Mouse (Mus musculus) G1E (cell line): ENCODE data around the gene Trim10.

ENCODE experiments used
- CTCF ChIP-seq: IDR thresholded peaks from 2 replicates; pipeline ENCODE4 v1.5.1; 2012; ENCODE audit warnings: low read depth, low read length, inconsistent platforms, mixed read lengths
- GATA1 ChIP-seq: IDR thresholded peaks from 2 replicates; pipeline ENCODE4 v1.6.1; 2012; ENCODE audit warnings: borderline replicate concordance, low read length, inconsistent platforms, mixed read lengths
- GATA2 ChIP-seq: IDR thresholded peaks from 2 replicates; pipeline ENCODE4 v1.6.1; 2012; ENCODE audit warnings: low read depth, low read length, inconsistent platforms, borderline replicate concordance
- POLR2AphosphoS5 ChIP-seq: IDR thresholded peaks from 2 replicates; pipeline ENCODE4 v1.6.1; 2012; ENCODE audit warnings: low read depth, low read length, inconsistent platforms; ENCODE audit not compliant: insufficient replicate concordance

- no peak for TF ChIP-seq GATA1
- TF ChIP-seq CTCF, result no peak
- no peak for TF ChIP-seq GATA2
- TF ChIP-seq POLR2AphosphoS5, result no peak
These were observed 13.9 kb upstream of the Trim10 start for GRCm38 (mm10) chr17:36855484-36855883.
